Mouse (Mus musculus) CH12.LX (cell line): ENCODE measurements around the gene Ceacam15.
"Not testable (repeated sequence)": the region's sequence is repeated elsewhere in the genome, so short reads cannot be mapped to it uniquely, and the experiment has no call there.

Experiments
- BHLHE40 ChIP-seq: IDR thresholded peaks from 2 replicates; pipeline ENCODE4 v1.6.1; 2011; ENCODE audit warnings: mild to moderate bottlenecking, low read depth, low read length, improper control_type of control experiment
- CTCF ChIP-seq, 2 experiments: IDR thresholded peaks in 1 of 2; conservative IDR thresholded peaks in 1 of 2; 2 replicates each; pipeline ENCODE4 v1.5.1; 2011 to 2012; ENCODE audit warnings: low read depth in 2 of 2, low read length in 2 of 2, improper control_type of control experiment in 1 of 2, inconsistent platforms in 1 of 2, mild to moderate bottlenecking in 1 of 2, moderate library complexity in 1 of 2
- EP300 ChIP-seq: IDR thresholded peaks from 2 replicates; pipeline ENCODE4 v1.6.1; 2011; ENCODE audit warnings: low read length, improper control_type of control experiment
- ETS1 ChIP-seq: conservative IDR thresholded peaks from 2 replicates; pipeline ENCODE4 v1.6.1; 2012; ENCODE audit warnings: low read depth, mild to moderate bottlenecking, inconsistent platforms, low read length, improper control_type of control experiment, moderate library complexity
- MEF2A ChIP-seq: IDR thresholded peaks from 2 replicates; pipeline ENCODE4 v1.6.1; 2014; ENCODE audit warnings: low read depth, mild to moderate bottlenecking, inconsistent platforms, low read length, improper control_type of control experiment, borderline replicate concordance
- MYC ChIP-seq: IDR thresholded peaks from 2 replicates; pipeline ENCODE4 v1.6.1; 2011; ENCODE audit warnings: low read depth, mild to moderate bottlenecking, improper control_type of control experiment, low read length
- PAX5 ChIP-seq: IDR thresholded peaks from 2 replicates; pipeline ENCODE4 v1.6.1; 2012; ENCODE audit warnings: low read length, inconsistent platforms, mixed read lengths
- POLR2A ChIP-seq: IDR thresholded peaks from 2 replicates; pipeline ENCODE4 v1.6.1; 2011; ENCODE audit warnings: low read depth, mild to moderate bottlenecking, improper control_type of control experiment, low read length
- POLR2AphosphoS2 ChIP-seq: IDR thresholded peaks from 2 replicates; pipeline ENCODE4 v1.6.1; 2011; ENCODE audit warnings: low read depth, low read length, improper control_type of control experiment
- SIN3A ChIP-seq: IDR thresholded peaks from 2 replicates; pipeline ENCODE4 v1.6.1; 2012; ENCODE audit warnings: low read length, improper control_type of control experiment, inconsistent platforms
- TCF12 ChIP-seq: IDR thresholded peaks from 2 replicates; pipeline ENCODE4 v1.6.1; 2014; ENCODE audit warnings: low read depth, mild to moderate bottlenecking, inconsistent platforms, low read length, improper control_type of control experiment
- USF1 ChIP-seq: IDR thresholded peaks from 2 replicates; pipeline ENCODE4 v1.6.1; 2014; ENCODE audit warnings: low read depth, mild to moderate bottlenecking, inconsistent platforms, low read length, improper control_type of control experiment
- ZMIZ1 ChIP-seq: IDR thresholded peaks from 2 replicates; pipeline ENCODE4 v1.6.1; 2012; ENCODE audit warnings: low read depth, mild to moderate bottlenecking, inconsistent platforms, low read length, improper control_type of control experiment

- not testable (repeated sequence) for TF ChIP-seq POLR2A; CTCF (conservative IDR thresholded peaks at IDR 0.05 in 1 of 2, IDR thresholded peaks at IDR 0.05 in 1 of 2; ENCODE audit: low read depth in 2 of 2, low read length in 2 of 2); POLR2AphosphoS2; MEF2A; EP300; PAX5; SIN3A; ETS1; BHLHE40; ZMIZ1; MYC; USF1; TCF12
Observed at GRCm38 (mm10) chr7:16668331-16668930, 7.1 kb downstream of the Ceacam15 start.
